Mouse (Mus musculus): ENCODE measurements around the gene Tecpr1.

DNA sequence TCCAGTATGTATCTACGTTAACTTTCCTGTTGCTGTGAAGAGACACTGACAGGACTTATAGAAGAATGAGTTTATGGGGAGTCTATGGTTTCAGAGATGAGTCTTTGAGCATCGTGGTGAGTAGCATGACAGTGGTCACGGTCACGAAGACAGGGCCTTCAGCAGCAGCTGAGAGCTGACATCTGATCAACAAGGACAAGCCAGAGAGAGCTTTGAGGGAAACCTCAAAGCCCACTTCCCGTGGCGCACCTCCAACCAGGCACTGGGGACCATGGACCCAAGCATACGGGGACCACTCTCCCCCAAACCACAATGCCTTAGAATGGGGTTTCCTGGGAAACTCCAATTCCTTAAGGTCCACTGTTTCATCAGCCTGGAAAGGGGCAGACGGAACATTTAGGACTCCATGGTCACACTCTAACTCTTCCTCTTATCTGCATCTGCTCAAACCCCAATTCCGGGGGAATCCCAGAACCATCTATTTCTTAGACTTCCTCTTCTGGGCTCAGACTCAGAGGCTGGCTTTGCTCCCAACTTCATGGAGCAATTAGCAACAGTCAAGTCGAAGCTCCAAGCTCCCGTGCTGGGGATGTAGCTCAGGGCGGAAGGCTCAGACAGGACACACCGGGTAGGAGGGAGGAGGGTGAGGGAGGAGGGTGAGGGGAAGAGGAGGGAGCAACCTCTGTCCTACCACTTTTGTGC is 28.6 kb upstream of the Tecpr1 start:
- TF ChIP-seq CTCF (IDR thresholded peaks at IDR 0.05; ENCODE audit: low read depth, low read length) (no peak), POLR2A (IDR thresholded peaks at IDR 0.05; ENCODE audit: extremely low read depth, insufficient read depth, low read length) (no peak)

Data from liver, adult 2 months (tissue).